Mouse (Mus musculus) forebrain, embryonic 14.5 days (tissue): ENCODE results near the gene Pnldc1. TPM values are rescaled to one million over a fixed set of nuclear protein-coding genes. Genes with fewer than 3 reads are reported as not detected.

ENCODE experiments used
- ATAC-seq: fragments of 200-750 bp; cut with Nextera tagmentation; 2 replicates; pipeline ENCODE4 v1.8.0; 2017; ENCODE audit warnings: mild to moderate bottlenecking, moderate library complexity
- DNase-seq: peaks from one replicate; pipeline ENCODE4 v3.0.0-alpha.2; 2015; ENCODE audit warnings: low spot score
- H3K27ac ChIP-seq: fragments of 300-500 bp; sonication (generic); 2 replicates; pipeline ENCODE4 v1.5.1; 2014; ENCODE audit warnings: low read depth, mild to moderate bottlenecking, control low read depth, low read length, moderate library complexity
- H3K27me3 ChIP-seq: fragments of 300-500 bp; sonication (generic); replicated peaks from 2 replicates; pipeline ENCODE4 v1.6.1; 2014; ENCODE audit warnings: low read length, control low read depth, mixed read lengths; ENCODE audit not compliant: control insufficient read depth, insufficient read depth
- H3K36me3 ChIP-seq: fragments of 300-500 bp; sonication (generic); 2 replicates; pipeline ENCODE4 v1.6.1; 2014; ENCODE audit warnings: low read length, control low read depth; ENCODE audit not compliant: control insufficient read depth, insufficient read depth
- H3K4me1 ChIP-seq: fragments of 300-500 bp; sonication (generic); 2 replicates; pipeline ENCODE4 v1.6.1; 2014; ENCODE audit warnings: antibody characterized with exemption, low read length, control low read depth; ENCODE audit not compliant: control insufficient read depth, insufficient read depth
- H3K4me2 ChIP-seq: fragments of 300-500 bp; sonication (generic); 2 replicates; pipeline ENCODE4 v1.6.1; 2014; ENCODE audit warnings: mild to moderate bottlenecking, control low read depth, low read length
- H3K4me3 ChIP-seq: fragments of 300-500 bp; sonication (generic); 2 replicates; pipeline ENCODE4 v1.5.1; 2014; ENCODE audit warnings: low read depth, low read length, control low read depth
- H3K9ac ChIP-seq: fragments of 300-500 bp; sonication (generic); 2 replicates; pipeline ENCODE4 v1.6.1; 2014; ENCODE audit warnings: mild to moderate bottlenecking, low read length, control low read depth, moderate library complexity
- H3K9me3 ChIP-seq: fragments of 300-500 bp; sonication (generic); replicated peaks from 2 replicates; pipeline ENCODE4 v1.6.1; 2016; ENCODE audit warnings: low read length, control low read depth, mixed read lengths; ENCODE audit not compliant: control insufficient read depth
- WGBS: fragments of 180-500 bp; shearing (Covaris S2); extraction: QIAGEN DNeasy Blood & Tissue Kit; methylation state at CpG from one replicate; pipeline ENCODE4 v1.1.7; 2014; 5-methylcytosine and 5-hydroxymethylcytosine counted together
- polyA plus RNA-seq: library from polyadenylated mRNA; unstranded; fragments of >200 nt; fragmentation: Nextera tagmentation; extraction: Ambion mirVana; gene quantifications from 2 replicates; pipeline ENCODE4 v1.2.1, GENCODE M21; 2014

Gene Pnldc1
- polyA plus RNA-seq, 1 experiment from 2014 or later: 2.2 TPM

- H3K27me3 ChIP-seq: no peaks in the 10 kb centered on the region
- no peaks in the 10 kb centered on the region for H3K9me3 ChIP-seq
- no peak within 1 kb of the TSS for H3K4me2 ChIP-seq
- no peaks in the 10 kb centered on the region for H3K4me1 ChIP-seq
- no peak within 1 kb of the TSS for H3K9ac ChIP-seq
- 83% methylated on average over 5 of the region's 5 CpGs for WGBS
- no peak within 1 kb of the TSS for H3K27ac ChIP-seq
- ATAC-seq (no peak), DNase-seq (no peak)
- H3K4me3 ChIP-seq: no peak within 1 kb of the TSS
- H3K36me3 ChIP-seq: no peaks in the 10 kb centered on the region
These were observed 34.3 kb downstream of the Pnldc1 start, which contains the start of gene Mrgprh for GRCm38 (mm10) chr17:12875734-12876133. Gene Mrgprh (plus strand): TSS chr17:12876034.

DNA sequence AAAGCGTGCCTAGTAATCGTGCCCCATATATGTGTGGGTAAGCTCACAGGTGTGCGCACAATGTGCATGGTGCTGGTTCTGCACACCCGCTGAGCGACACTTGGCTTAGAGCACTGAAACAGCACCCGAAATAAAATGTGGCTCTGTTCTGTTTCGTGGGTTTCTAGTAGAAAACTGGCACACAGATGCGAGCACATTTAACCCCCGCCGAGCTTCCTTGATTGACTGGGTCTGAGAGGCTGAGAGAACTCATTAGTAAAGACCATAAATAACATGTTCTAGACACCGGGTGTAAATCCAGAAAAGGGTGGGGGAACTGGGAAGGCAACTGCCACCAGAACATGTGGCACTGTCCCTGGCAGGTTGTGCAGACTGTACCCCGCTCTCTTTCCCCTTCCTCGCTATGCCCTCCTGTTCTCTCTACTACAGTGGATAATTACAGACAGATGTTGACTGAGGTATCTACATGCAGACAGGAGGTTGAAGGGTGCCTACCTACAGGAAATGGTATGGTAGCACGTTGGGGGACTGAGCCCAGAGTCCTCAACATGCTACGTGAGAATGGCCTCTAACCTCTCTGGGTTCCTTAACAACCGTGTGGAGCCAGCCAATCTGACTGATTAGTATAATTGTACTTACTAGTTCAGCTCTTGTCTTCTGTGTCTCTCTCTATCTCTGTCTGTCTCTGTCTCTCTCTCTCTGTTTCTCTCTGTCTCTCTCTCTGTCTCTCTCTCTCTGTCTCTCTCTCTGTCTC, 37.6 kb downstream of the Pnldc1 start:
- H3K9ac ChIP-seq: no peak overlapping the region
- no peak overlapping the region for H3K27ac ChIP-seq
- H3K4me2 ChIP-seq: no peak overlapping the region
- H3K27me3 ChIP-seq: no peaks in the 10 kb centered on the region
- DNase-seq (no peak), ATAC-seq (no peak)
- H3K4me3 ChIP-seq: no peak overlapping the region
- H3K9me3 ChIP-seq: no peaks in the 10 kb centered on the region
- no peaks in the 10 kb centered on the region for H3K36me3 ChIP-seq
- WGBS: 72% methylated on average over 16 of the region's 16 CpGs
- no peaks in the 10 kb centered on the region for H3K4me1 ChIP-seq

DNA sequence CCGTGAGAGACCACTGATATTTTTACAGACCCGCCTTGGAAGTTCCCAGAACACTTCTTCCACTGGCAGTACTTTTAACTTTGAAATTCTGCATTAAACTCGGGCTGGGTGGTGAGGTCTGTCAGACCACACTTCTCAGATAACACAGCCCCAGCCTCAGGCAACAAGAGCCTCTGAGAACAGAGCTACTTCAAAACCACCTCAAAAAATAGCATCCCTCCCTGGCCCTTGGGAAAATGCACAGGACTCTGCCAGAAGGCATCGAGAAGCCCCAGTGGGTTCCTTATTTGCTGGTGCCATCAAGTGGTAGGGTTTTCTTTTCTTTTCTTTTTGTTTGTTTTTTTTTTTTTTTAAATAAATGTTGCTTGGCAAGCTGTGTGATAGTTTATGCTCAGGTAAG, 41.4 kb downstream of the Pnldc1 start:
- Histone ChIP-seq H3K36me3 (no peaks in the 10 kb centered on the region), H3K4me2 (no peak overlapping the region), H3K9ac (no peak overlapping the region), H3K4me1 (no peaks in the 10 kb centered on the region), H3K27me3 (no peaks in the 10 kb centered on the region), H3K27ac (no peak overlapping the region), H3K4me3 (no peak overlapping the region), H3K9me3 (no peaks in the 10 kb centered on the region)
- ATAC-seq: no peak
- DNase-seq: no peak
- 57% methylated on average over 4 of the region's 4 CpGs for WGBS

DNA sequence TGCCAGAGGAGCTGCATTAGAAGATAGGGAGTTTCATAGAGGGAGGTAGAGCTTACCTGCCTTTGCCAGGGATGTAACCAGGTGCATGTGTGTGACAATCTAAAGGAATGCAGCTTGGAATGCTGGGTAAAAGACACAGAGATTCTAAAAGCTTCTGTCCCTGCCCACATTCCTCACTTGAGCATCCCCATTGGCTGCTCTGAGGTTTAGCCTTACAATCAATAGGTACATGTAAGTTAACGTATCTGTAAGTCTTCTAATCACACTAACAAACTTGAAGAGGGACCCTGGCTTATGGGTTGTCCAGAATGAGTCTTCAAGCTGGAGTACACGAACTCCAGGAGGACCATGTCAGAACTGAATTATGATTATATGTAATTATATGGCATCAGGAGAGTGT, 42.0 kb downstream of the Pnldc1 start, which contains the start of gene Mas1:
Gene Mas1 (minus strand): TSS at position 101 of the 400 bp plus-strand sequence.
- H3K9ac ChIP-seq: no peak within 1 kb of the TSS
- no peak within 1 kb of the TSS for H3K4me2 ChIP-seq
- no peak within 1 kb of the TSS for H3K27ac ChIP-seq
- no peaks in the 10 kb centered on the region for H3K36me3 ChIP-seq
- DNase-seq (no peak), ATAC-seq (no peak)
- no peaks in the 10 kb centered on the region for H3K4me1 ChIP-seq
- H3K4me3 ChIP-seq: no peak within 1 kb of the TSS
- WGBS: 75% methylated on average over 2 of the region's 2 CpGs
- H3K9me3 ChIP-seq: no peaks in the 10 kb centered on the region
- no peaks in the 10 kb centered on the region for H3K27me3 ChIP-seq

DNA sequence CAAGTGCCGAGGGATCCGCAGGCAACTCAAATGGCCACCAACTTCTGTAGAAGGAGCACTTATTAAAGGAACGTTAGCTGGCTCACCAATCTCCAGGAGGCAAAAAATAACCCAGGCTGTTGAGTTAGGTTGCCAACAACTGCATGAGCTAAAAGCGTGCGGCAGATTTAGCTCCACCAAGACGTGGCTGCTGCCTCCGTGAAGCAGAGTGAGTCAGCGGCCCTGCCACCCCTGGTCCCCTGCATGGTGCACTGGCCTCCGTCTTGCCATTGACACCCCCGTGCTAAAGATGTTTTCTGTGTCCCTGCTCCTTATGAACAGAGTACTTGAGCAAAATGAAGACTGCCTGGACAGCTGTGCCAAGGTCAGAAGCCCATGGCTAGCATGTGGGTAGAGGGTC, 43.2 kb downstream of the Pnldc1 start:
- 83% methylated on average over 10 of the region's 10 CpGs for WGBS

DNA sequence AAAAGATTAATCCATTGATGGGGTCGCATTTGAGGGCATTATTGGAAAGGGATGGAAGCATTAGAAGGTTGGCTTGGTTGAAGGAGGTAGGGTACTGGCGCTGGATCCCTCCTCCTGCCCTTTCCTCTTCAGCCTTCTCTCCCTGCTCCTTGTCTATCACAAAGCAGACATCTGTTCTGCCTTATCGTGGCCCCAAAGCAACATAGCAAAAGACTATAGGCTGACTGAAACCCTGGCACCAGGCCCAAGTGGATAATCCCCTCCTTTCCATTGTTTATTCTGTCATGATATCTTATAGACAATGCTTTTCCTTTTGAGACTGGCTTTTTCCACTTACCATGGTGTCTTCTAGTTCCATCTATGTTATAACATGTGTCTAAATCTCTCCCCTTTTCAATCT, 44.6 kb downstream of the Pnldc1 start:
- no peak overlapping the region for H3K4me2 ChIP-seq
- no peaks in the 10 kb centered on the region for H3K9me3 ChIP-seq
- WGBS: 51% methylated on average over 3 of the region's 3 CpGs
- H3K4me3 ChIP-seq: no peak overlapping the region
- DNase-seq (no peak), ATAC-seq (no peak)
- no peaks in the 10 kb centered on the region for H3K36me3 ChIP-seq
- no peaks in the 10 kb centered on the region for H3K4me1 ChIP-seq
- H3K27me3 ChIP-seq: no peaks in the 10 kb centered on the region
- H3K27ac ChIP-seq: no peak overlapping the region
- H3K9ac ChIP-seq: no peak overlapping the region

More for the DNA sequence above, 43.2 kb downstream of the Pnldc1 start:
- Histone ChIP-seq H3K9me3 (no peaks in the 10 kb centered on the region), H3K4me3 (no peak overlapping the region), H3K9ac (no peak overlapping the region), H3K27me3 (no peaks in the 10 kb centered on the region), H3K36me3 (no peaks in the 10 kb centered on the region), H3K4me2 (no peak overlapping the region), H3K27ac (no peak overlapping the region), H3K4me1 (no peaks in the 10 kb centered on the region)
- DNase-seq (no peak), ATAC-seq (no peak)

- no peaks in the 10 kb centered on the region for H3K9me3 ChIP-seq
- no peak overlapping the region for H3K9ac ChIP-seq
- H3K4me2 ChIP-seq: no peak overlapping the region
- H3K27ac ChIP-seq: no peak overlapping the region
- H3K4me3 ChIP-seq: no peak overlapping the region
- DNase-seq (no peak), ATAC-seq (no peak)
- no peaks in the 10 kb centered on the region for H3K36me3 ChIP-seq
- no peaks in the 10 kb centered on the region for H3K4me1 ChIP-seq
- H3K27me3 ChIP-seq: no peaks in the 10 kb centered on the region
These were observed 45.9 kb downstream of the Pnldc1 start for GRCm38 (mm10) chr17:12864111-12864510.

GRCm38 (mm10) chr17:12859006-12859520, 51.0 kb downstream of the Pnldc1 start:
- DNase-seq: no peak
- no peak overlapping the region for H3K27ac ChIP-seq
- no peak overlapping the region for H3K4me2 ChIP-seq
- H3K4me1 ChIP-seq: no peaks in the 10 kb centered on the region
- ATAC-seq: no peak
- H3K9me3 ChIP-seq: no peaks in the 10 kb centered on the region
- no peak overlapping the region for H3K9ac ChIP-seq
- 77% methylated on average over 8 of the region's 8 CpGs for WGBS
- H3K4me3 ChIP-seq: no peak overlapping the region
- no peaks in the 10 kb centered on the region for H3K36me3 ChIP-seq
- no peaks in the 10 kb centered on the region for H3K27me3 ChIP-seq

DNA sequence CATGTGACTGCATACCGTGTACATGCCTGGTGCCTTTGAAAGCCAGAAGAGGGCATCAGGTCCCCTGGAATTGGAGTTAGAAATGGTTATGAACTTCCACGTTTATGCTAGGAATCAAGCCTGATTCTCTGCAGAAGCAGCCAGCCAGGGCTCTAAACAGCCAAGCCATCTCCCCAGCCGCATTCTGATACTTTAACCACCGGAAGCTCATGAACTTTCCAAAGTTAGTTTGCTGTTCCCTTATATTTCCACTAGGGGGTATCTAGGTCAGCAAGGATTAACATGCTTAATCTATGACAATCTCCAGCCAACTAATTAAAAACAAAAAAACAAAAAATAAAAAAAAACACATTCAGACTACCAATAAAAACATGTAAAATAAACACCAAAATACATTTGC, 52.0 kb downstream of the Pnldc1 start:
- H3K9me3 ChIP-seq: no peaks in the 10 kb centered on the region
- WGBS: 42% methylated on average over 4 of the region's 4 CpGs
- DNase-seq: peak; percentile 40

More for the DNA sequence above, 52.0 kb downstream of the Pnldc1 start:
- no peak overlapping the region for H3K27ac ChIP-seq
- no peak for ATAC-seq
- H3K4me2 ChIP-seq: no peak overlapping the region
- no peak overlapping the region for H3K4me3 ChIP-seq
- no peaks in the 10 kb centered on the region for H3K27me3 ChIP-seq
- no peak overlapping the region for H3K9ac ChIP-seq
- H3K4me1 ChIP-seq: no peaks in the 10 kb centered on the region
- no peaks in the 10 kb centered on the region for H3K36me3 ChIP-seq
